Mouse (Mus musculus) heart, embryonic 12.5 days (tissue): ENCODE measurements around the gene Slc26a11. TPM values are rescaled to one million over a fixed set of nuclear protein-coding genes. Genes with fewer than 3 reads are reported as not detected.
A peak's percentile ranks its signal among the peaks of the same experiment; 100 is the strongest.

Experiments
- ATAC-seq: fragments of 200-750 bp; cut with Nextera tagmentation; 2 replicates; pipeline ENCODE4 v1.8.0; 2017; ENCODE audit warnings: moderate TSS enrichment, moderate library complexity; ENCODE audit not compliant: insufficient number of reproducible peaks, low FRiP score
- H3K27ac ChIP-seq: fragments of 300-500 bp; sonication (generic); 2 replicates; pipeline ENCODE4 v1.5.1; 2016; ENCODE audit warnings: mild to moderate bottlenecking, moderate library complexity; ENCODE audit not compliant: poor library complexity, severe bottlenecking
- H3K27me3 ChIP-seq: fragments of 300-500 bp; sonication (generic); replicated peaks from 2 replicates; pipeline ENCODE4 v1.6.1; 2016; ENCODE audit warnings: mild to moderate bottlenecking, moderate library complexity
- H3K36me3 ChIP-seq: fragments of 300-500 bp; sonication (generic); 2 replicates; pipeline ENCODE4 v1.6.1; 2016; ENCODE audit warnings: mild to moderate bottlenecking, moderate library complexity
- H3K4me1 ChIP-seq: fragments of 300-500 bp; sonication (generic); replicated peaks from 2 replicates; pipeline ENCODE4 v1.6.1; 2016; ENCODE audit warnings: mild to moderate bottlenecking
- H3K4me2 ChIP-seq: fragments of 300-500 bp; sonication (generic); 2 replicates; pipeline ENCODE4 v1.6.1; 2016; ENCODE audit warnings: mild to moderate bottlenecking, moderate library complexity
- H3K4me3 ChIP-seq: fragments of 300-500 bp; sonication (generic); 2 replicates; pipeline ENCODE4 v1.5.1; 2016; ENCODE audit warnings: mild to moderate bottlenecking
- H3K9ac ChIP-seq: fragments of 300-500 bp; sonication (generic); 2 replicates; pipeline ENCODE4 v1.6.1; 2016; ENCODE audit warnings: mild to moderate bottlenecking, moderate library complexity
- H3K9me3 ChIP-seq: fragments of 300-500 bp; sonication (generic); replicated peaks from 2 replicates; pipeline ENCODE4 v1.6.1; 2016; ENCODE audit warnings: mild to moderate bottlenecking, moderate library complexity
- WGBS: fragments of 180-500 bp; shearing (Covaris S2); methylation state at CpG from one replicate; pipeline ENCODE4 v1.1.7; 2016; 5-methylcytosine and 5-hydroxymethylcytosine counted together
- polyA plus RNA-seq: library from polyadenylated mRNA; unstranded; fragments of >200 nt; fragmentation: Nextera tagmentation; extraction: Ambion mirVana; gene quantifications from 2 replicates; pipeline ENCODE4 v1.2.1, GENCODE M21; 2016

Slc26a11 gene
- polyA plus RNA-seq, 1 experiment from 2014 or later, result 10.8 TPM

DNA sequence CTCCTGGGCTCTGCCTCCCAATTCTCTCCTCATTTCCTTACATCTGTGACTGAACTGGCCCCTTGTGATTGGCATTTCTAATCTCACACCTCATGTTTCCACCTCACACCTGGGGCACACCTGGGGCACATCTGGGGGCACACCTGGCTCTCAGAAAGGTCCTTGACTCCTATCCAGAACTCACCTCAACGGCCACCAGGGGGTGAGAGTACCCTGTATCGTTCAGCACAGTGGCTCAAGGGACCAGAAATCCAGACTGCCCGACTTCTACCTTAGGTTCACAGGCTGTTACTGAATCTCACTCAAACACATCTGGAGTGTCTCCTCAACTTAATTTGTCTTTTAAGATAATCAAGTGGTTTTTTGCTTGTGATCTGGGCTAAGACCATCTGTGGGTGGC lies 23.4 kb upstream of the Slc26a11 start:
- H3K27ac ChIP-seq, result no peak overlapping the region
- H3K27me3 ChIP-seq, result peaks cover 51% of the 10 kb centered on the region
- WGBS, result 44% methylated on average over 3 of the region's 3 CpGs
- H3K4me2 ChIP-seq, result no peak overlapping the region
- H3K36me3 ChIP-seq, result no peaks in the 10 kb centered on the region
- H3K9ac ChIP-seq, result no peak overlapping the region
- no peak for ATAC-seq
- H3K4me1 ChIP-seq, result no peaks in the 10 kb centered on the region
- H3K9me3 ChIP-seq, result no peaks in the 10 kb centered on the region
- H3K4me3 ChIP-seq, result no peak overlapping the region

DNA sequence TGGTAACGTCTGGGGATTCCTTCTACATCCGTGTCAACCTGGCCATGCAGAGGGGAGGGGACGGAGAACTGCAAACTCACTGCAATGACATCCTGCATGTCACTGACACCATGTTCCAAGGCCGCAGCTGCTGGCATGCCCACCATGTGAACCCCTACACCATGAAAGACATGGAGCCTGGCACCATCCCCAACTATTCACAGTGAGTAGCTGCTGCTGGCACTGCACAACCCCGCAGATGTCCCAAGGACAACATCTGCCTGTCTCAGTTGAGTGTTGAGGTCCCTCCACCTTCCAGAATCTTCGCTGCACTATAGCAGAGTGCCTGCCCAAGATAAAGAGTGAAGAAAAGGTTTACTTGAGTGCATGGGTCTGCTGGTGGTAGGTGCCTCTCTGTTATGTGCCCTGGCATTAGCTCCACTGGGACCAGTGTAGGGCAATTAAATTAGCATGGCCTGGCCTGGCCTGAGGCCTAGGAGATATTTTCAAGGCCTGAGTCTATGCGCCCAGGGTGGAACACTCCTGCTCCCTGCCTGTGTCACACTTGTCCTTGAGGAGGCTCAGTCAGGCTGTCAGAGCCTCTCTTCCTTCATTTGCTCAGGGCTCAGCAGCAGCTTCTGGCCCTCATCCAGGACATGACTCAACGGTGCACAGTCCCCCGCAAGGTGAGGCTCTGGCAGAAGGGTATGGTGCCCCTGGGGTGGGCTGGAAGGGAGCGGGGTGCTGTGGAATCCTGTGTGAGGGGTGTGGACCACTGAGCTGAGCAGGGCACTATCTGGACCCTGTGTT lies 16.9 kb upstream of the Slc26a11 start:
- peaks cover 19% of the 10 kb centered on the region for H3K4me1 ChIP-seq
- no peaks in the 10 kb centered on the region for H3K36me3 ChIP-seq
- H3K27me3 ChIP-seq, result peaks cover 15% of the 10 kb centered on the region
- no peaks in the 10 kb centered on the region for H3K9me3 ChIP-seq
- peak; percentile 45; the same call in 1 of the 2 replicates for ATAC-seq
- no peak overlapping the region for H3K4me2 ChIP-seq
- H3K4me3 ChIP-seq, result no peak overlapping the region
- no peak overlapping the region for H3K27ac ChIP-seq
- peak overlapping the region; percentile 27; the same call in 1 of the 2 replicates for H3K9ac ChIP-seq
- WGBS, result 67% methylated on average over 10 of the region's 10 CpGs

DNA sequence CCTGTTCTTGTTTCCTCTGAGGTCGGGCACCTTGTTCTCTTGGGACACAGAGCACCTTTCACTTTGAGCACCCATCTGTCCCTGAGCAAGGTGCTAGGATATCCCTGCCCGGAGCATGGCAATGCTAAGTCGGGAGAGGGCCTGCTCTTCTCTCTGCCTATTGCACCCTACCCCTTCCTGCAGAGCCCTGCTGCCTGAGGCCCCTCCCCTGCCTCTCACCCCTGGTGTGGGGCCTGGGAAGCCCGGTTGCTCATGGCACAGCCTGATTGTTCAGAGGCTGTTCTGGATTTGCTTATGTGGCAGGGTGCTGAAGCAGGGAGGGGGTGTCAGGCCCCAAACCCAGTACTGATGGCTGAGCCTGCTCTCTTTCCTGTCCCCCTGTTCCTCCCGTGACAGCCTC lies 16.2 kb upstream of the Slc26a11 start:
- no peak overlapping the region for H3K27ac ChIP-seq
- H3K27me3 ChIP-seq, result peaks cover 10% of the 10 kb centered on the region
- peaks cover 19% of the 10 kb centered on the region for H3K4me1 ChIP-seq
- 52% methylated on average over 5 of the region's 5 CpGs for WGBS
- no peaks in the 10 kb centered on the region for H3K9me3 ChIP-seq
- H3K36me3 ChIP-seq, result no peaks in the 10 kb centered on the region
- H3K4me2 ChIP-seq, result no peak overlapping the region
- no peak overlapping the region for H3K4me3 ChIP-seq
- H3K9ac ChIP-seq, result peak overlapping the region; percentile 27; the same call in 1 of the 2 replicates
- ATAC-seq, result no peak

GRCm38 (mm10) chr11:119339637-119340036 lies 15.7 kb upstream of the Slc26a11 start:
- peaks cover 10% of the 10 kb centered on the region for H3K27me3 ChIP-seq
- 4% methylated on average over 5 of the region's 5 CpGs for WGBS
- no peak overlapping the region for H3K4me3 ChIP-seq
- peaks cover 19% of the 10 kb centered on the region for H3K4me1 ChIP-seq
- H3K9me3 ChIP-seq, result no peaks in the 10 kb centered on the region
- no peak overlapping the region for H3K27ac ChIP-seq
- H3K4me2 ChIP-seq, result no peak overlapping the region
- H3K9ac ChIP-seq, result peak overlapping the region; percentile 27; the same call in 1 of the 2 replicates
- no peak for ATAC-seq
- no peaks in the 10 kb centered on the region for H3K36me3 ChIP-seq

- Histone ChIP-seq H3K4me2 (no peak overlapping the region), H3K9ac (no peak overlapping the region), H3K9me3 (no peaks in the 10 kb centered on the region), H3K4me3 (no peak overlapping the region), H3K4me1 (peaks cover 10% of the 10 kb centered on the region), H3K27ac (no peak overlapping the region), H3K27me3 (no peaks in the 10 kb centered on the region), H3K36me3 (peaks cover 20% of the 10 kb centered on the region)
- ATAC-seq, result no peak
- 75% methylated on average over 8 of the region's 8 CpGs for WGBS
Measured at GRCm38 (mm10) chr11:119344178-119344577, 11.2 kb upstream of the Slc26a11 start.

GRCm38 (mm10) chr11:119344865-119345264 lies 10.5 kb upstream of the Slc26a11 start:
- 69% methylated on average over 6 of the region's 6 CpGs for WGBS
- H3K27me3 ChIP-seq, result no peaks in the 10 kb centered on the region

DNA sequence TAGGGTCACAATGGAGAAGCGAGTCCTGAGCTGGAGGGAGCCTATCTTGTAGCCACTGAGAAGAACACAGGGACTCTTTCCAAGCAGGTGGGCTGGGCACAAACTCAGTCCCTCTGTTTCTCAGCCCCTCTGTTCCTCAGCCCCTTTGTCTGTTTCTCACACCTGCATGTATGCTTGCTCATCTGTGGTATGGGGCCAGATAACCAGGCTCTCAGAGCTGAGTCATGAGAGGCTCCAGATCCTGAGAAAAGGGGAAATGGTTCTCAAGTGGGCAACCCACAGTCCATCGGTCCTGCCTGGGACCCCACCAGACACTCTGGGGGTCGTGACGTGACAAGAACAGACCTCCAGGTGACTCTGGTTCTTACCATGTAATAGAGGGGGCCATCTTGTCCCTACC lies 8.2 kb upstream of the Slc26a11 start:
- no peak overlapping the region for H3K27ac ChIP-seq
- no peak overlapping the region for H3K4me3 ChIP-seq
- WGBS, result 77% methylated on average over 4 of the region's 4 CpGs
- no peak overlapping the region for H3K9ac ChIP-seq
- H3K4me1 ChIP-seq, result peaks cover 8% of the 10 kb centered on the region
- H3K9me3 ChIP-seq, result no peaks in the 10 kb centered on the region
- H3K27me3 ChIP-seq, result no peaks in the 10 kb centered on the region
- no peak overlapping the region for H3K4me2 ChIP-seq
- H3K36me3 ChIP-seq, result peaks cover 25% of the 10 kb centered on the region
- ATAC-seq, result no peak

More at GRCm38 (mm10) chr11:119344865-119345264, 10.5 kb upstream of the Slc26a11 start:
- H3K9ac ChIP-seq, result no peak overlapping the region
- peaks cover 20% of the 10 kb centered on the region for H3K36me3 ChIP-seq
- H3K4me3 ChIP-seq, result no peak overlapping the region
- no peak for ATAC-seq
- H3K27ac ChIP-seq, result no peak overlapping the region
- no peaks in the 10 kb centered on the region for H3K9me3 ChIP-seq
- H3K4me1 ChIP-seq, result peaks cover 8% of the 10 kb centered on the region
- no peak overlapping the region for H3K4me2 ChIP-seq

DNA sequence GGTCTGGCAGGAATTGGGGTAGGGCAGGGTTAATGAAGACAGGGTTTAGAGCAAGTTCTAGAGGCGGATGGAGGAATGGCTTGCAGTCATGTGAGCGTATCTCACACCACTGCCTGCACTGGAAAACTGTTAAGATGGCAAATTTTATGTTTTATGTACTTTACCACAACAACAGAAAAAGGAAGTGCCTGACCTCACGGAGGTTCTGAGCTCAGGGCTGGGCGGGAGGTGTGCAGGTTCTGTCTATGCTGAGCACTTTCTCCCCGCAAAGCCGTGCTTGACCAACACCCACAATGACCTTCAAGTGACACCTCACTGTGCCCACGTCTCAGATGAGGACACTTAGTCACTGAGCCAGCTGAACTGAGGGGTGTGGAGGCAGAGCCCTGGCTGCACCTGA lies 3.2 kb upstream of the Slc26a11 start:
- no peak overlapping the region for H3K4me3 ChIP-seq
- 0 out of 2 replicates have a peak, but pooled peaks cover 9% of the 10 kb centered on the region for H3K27me3 ChIP-seq
- H3K27ac ChIP-seq, result no peak overlapping the region
- H3K9me3 ChIP-seq, result no peaks in the 10 kb centered on the region
- 70% methylated on average over 7 of the region's 7 CpGs for WGBS
- H3K4me1 ChIP-seq, result peaks cover 25% of the 10 kb centered on the region
- ATAC-seq, result no peak
- no peak overlapping the region for H3K9ac ChIP-seq
- H3K4me2 ChIP-seq, result no peak overlapping the region
- H3K36me3 ChIP-seq, result peaks cover 14% of the 10 kb centered on the region; the same call in 1 of the 2 replicates

DNA sequence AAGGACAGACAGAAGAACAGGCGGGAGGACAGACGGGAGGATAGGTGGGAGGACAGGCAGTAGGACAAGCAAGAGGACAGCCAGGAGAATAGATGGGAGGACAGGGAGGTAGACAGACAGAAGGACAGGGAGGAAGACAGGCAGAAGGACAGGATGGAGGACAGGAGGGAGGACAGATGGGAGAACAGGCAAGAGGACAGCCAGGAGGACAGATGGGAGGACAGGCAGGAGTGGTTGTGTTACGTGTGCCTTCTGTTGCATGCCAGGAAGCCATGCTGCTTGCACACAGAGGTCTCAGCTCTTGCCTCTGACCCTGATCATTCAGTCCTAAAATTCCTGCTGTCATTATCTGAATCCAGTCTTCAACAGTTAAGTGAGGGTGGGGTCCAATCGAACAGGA lies 1.4 kb upstream of the Slc26a11 start:
- Histone ChIP-seq H3K9ac (peak overlapping the region; percentile 8; the same call in 1 of the 2 replicates), H3K9me3 (no peaks in the 10 kb centered on the region), H3K4me2 (peak overlapping the region; percentile 82; the same call in 1 of the 2 replicates), H3K27me3 (0 out of 2 replicates have a peak, but pooled peaks cover 9% of the 10 kb centered on the region), H3K4me1 (peaks cover 25% of the 10 kb centered on the region), H3K36me3 (peaks cover 19% of the 10 kb centered on the region), H3K27ac (no peak overlapping the region), H3K4me3 (no peak overlapping the region)
- ATAC-seq, result no peak
- 67% methylated on average over 4 of the region's 4 CpGs for WGBS

GRCm38 (mm10) chr11:119354798-119355442 lies 437 bp upstream of the Slc26a11 start:
- WGBS, result 1% methylated on average over 23 of the region's 23 CpGs
- H3K27ac ChIP-seq, result peak overlapping the region; percentile 76
- ATAC-seq, result peak; percentile 43
- H3K9ac ChIP-seq, result peak overlapping the region; percentile 79
- H3K4me3 ChIP-seq, result peak overlapping the region; percentile 64
- 0 out of 2 replicates have a peak, but pooled peaks cover 9% of the 10 kb centered on the region for H3K27me3 ChIP-seq
- peaks cover 27% of the 10 kb centered on the region for H3K36me3 ChIP-seq
- H3K4me1 ChIP-seq, result peaks cover 25% of the 10 kb centered on the region
- H3K4me2 ChIP-seq, result peak overlapping the region; percentile 82
- H3K9me3 ChIP-seq, result no peaks in the 10 kb centered on the region

- H3K4me2 ChIP-seq, result no peak overlapping the region
- H3K36me3 ChIP-seq, result peaks cover 40% of the 10 kb centered on the region
- H3K4me3 ChIP-seq, result no peak overlapping the region
- H3K4me1 ChIP-seq, result peaks cover 25% of the 10 kb centered on the region
- WGBS, result 84% methylated on average over 10 of the region's 10 CpGs
- H3K9ac ChIP-seq, result no peak overlapping the region
- no peak for ATAC-seq
- H3K9me3 ChIP-seq, result no peaks in the 10 kb centered on the region
- no peak overlapping the region for H3K27ac ChIP-seq
- no peaks in the 10 kb centered on the region for H3K27me3 ChIP-seq
Measured at GRCm38 (mm10) chr11:119359089-119359488, 3.7 kb downstream of the Slc26a11 start.
